Mouse (Mus musculus) Muller cell, postnatal 12 days (primary cell): ENCODE measurements around the gene Gm34653.
A peak's percentile ranks its signal among the peaks of the same experiment; 100 is the strongest.
"Not testable (repeated sequence)": the region's sequence is repeated elsewhere in the genome, so short reads cannot be mapped to it uniquely, and the experiment has no call there.

Experiments used
- DNase-seq: peaks from one replicate; pipeline ENCODE4 v3.0.0-alpha.2; 2015; ENCODE audit errors: inconsistent ontology term

Gm34653 gene

GRCm38 (mm10) chr2:34815893-34816292 is 16.9 kb upstream of the Gm34653 start:
- DNase-seq, result not testable (repeated sequence)

DNA sequence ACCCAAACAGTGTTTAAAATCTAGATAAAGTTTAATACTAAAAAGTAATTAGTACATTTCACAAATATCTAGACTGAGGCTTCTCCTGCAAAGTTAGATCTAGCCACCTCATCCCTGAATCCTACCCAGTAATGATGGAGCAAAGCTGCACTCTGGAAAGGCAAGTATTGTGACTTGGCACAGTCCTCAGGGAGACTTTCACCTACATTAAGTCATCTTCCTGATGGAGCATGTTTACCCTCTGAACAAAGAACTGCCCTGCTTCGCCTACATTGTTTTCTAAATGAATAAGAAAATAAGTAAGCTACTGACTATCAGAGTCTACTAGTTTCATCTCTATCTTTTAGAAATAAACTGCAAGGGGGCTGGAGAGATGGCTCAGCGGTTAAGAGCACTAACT is 14.3 kb upstream of the Gm34653 start:
- no peak for DNase-seq

GRCm38 (mm10) chr2:34825827-34826459 is 6.9 kb upstream of the Gm34653 start, which contains the start of gene Fbxw2:
Fbxw2 (minus strand) TSS chr2:34826311.
- peak; percentile 92 for DNase-seq

DNA sequence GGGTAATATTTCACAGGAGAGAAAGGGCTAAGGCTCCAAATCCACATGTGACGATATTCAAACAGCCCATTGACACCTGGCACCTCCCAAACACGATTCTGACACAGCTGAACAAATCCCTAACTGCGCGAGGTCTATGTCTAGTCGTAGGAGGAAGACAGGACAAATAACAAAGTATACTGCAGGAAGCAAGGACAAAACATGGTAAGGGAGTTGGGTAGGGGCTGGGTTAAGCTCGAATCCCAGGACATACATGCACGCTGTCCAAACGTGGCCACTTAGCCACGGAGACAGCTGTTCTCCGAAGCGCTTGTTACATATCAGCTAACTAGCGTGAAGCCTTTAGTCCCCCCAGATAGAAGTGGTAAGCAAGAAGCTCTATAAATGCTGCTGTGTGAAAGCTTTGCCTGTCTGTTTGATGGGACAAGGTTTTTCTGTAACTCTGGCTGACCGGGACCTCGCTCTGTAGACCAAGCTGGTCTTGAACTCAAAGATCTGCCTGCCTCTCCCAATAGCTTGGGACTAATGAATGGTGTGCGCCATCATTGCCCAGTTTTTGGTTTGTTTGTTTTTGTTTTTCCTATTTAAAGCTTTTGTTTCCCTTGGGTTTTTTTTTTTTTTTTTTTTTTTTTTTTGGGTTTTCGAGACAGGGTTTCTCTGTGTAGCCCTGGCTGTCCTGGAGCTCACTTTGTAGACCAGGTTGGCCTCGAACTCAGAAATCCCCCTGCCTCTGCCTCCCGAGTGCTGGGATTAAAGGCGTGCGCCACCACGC is 6.2 kb upstream of the Gm34653 start:
- DNase-seq, result no peak

- no peak for DNase-seq
Observed at GRCm38 (mm10) chr2:34827591-34827990, 5.2 kb upstream of the Gm34653 start.

- DNase-seq, result no peak
Observed at GRCm38 (mm10) chr2:34828026-34828425, 4.8 kb upstream of the Gm34653 start.

GRCm38 (mm10) chr2:34830066-34830465 is 2.7 kb upstream of the Gm34653 start:
- not testable (repeated sequence) for DNase-seq

GRCm38 (mm10) chr2:34833624-34834023 is 817 bp downstream of the Gm34653 start:
- no peak for DNase-seq

- DNase-seq, result no peak
Observed at GRCm38 (mm10) chr2:34835669-34836068, 2.9 kb downstream of the Gm34653 start.

DNA sequence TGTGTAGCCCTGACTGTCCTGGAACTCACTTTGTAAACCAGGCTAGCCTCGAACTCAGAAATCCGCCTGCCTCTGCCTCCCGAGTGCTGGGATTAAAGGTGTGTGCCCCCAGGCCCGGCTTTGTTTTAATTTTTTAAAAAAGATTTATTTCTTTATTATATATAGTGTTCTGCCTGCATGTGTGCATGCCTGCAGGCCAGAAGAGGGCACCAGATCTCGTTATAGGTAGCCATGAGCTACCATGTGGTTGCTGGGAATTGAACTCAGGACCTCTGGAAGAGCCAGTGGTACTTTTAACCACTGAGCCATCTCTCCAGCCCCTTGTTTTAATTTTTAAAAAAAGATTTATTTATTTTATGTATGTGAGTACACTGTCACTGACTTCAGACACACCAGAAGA is 7.3 kb downstream of the Gm34653 start:
- DNase-seq, result not testable (repeated sequence)

- peak; percentile 62 for DNase-seq
Observed at GRCm38 (mm10) chr2:34841706-34842105, 8.9 kb downstream of the Gm34653 start.

GRCm38 (mm10) chr2:34843211-34843939 is 10.6 kb downstream of the Gm34653 start:
- DNase-seq, result no peak

- DNase-seq, result no peak
Observed at GRCm38 (mm10) chr2:34847702-34848101, 14.9 kb downstream of the Gm34653 start.

GRCm38 (mm10) chr2:34855265-34855664 is 22.5 kb downstream of the Gm34653 start:
- no peak for DNase-seq

GRCm38 (mm10) chr2:34857728-34858127 is 24.9 kb downstream of the Gm34653 start:
- DNase-seq, result no peak

DNA sequence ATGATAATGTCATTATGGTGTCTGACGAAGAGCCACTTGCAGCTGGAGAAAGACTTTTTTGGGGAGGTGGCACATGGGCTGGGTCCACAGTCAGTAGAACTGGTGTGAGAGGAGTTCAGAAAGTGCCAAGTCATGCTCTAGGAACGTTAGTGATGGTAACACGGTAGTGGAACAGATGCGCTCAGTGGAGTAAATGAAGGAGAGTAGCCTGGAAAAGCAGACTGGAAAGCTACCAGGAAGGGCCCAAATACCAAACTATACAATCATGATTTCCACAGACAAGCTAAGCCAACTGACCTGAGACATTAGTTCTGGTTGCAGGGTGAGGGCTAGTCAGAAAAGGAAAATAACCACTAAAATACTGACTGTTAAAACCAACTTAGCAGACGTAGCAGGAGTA is 36.9 kb downstream of the Gm34653 start:
- peak; percentile 76 for DNase-seq

- DNase-seq, result peak; percentile 99
Observed at GRCm38 (mm10) chr2:34870520-34871474, 38.0 kb downstream of the Gm34653 start.

DNA sequence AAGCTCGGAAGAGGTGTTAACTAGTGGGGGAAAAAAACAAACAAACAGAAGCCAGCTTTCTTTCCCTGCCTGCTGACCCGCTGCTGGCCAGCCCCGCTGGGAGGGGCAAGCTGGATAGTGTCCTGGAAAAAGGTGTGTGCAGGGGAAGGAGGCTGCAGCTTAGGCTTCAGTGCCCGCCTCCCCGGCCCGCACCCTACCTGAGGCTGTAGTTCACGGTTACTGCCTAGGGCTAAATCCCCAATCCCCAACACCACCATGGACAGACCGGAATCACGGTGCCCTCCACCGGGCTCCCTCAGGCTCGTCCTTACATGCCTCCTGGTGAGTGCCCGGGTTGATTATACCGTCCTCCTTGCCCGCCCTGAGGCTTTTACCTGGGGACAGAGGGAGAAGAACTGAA is 41.5 kb downstream of the Gm34653 start, which contains the start of gene Cutal:
Cutal (plus strand) TSS at position 126 of the 400 bp plus-strand sequence.
- peak; percentile 14 for DNase-seq

GRCm38 (mm10) chr2:34874816-34875345 is 42.1 kb downstream of the Gm34653 start, which contains the start of gene Psmd5:
Psmd5 (minus strand) TSS chr2:34874968.
- DNase-seq, result no peak

DNA sequence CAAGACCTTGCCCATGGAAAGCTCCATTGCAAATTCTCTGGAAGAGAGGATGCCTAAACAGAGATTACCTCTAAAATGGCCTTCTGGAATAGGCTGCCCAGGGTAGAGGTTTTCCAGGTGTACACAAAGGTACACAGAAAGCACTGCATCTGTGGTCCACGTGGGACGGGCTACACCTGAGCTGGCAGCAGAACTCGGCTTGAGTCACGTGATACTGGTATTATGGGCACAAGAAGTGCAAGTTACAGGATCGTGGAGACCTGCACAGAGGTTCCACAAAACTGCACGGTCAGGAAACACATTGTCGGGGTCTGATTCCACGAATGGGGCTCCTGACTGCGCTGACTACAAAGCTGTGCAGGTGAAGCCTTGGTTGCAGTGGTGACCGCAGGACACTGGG is 47.2 kb downstream of the Gm34653 start:
- no peak for DNase-seq

- DNase-seq, result no peak
Observed at GRCm38 (mm10) chr2:34882757-34883156, 50.0 kb downstream of the Gm34653 start.
